Mouse (Mus musculus): ENCODE measurements at regions not wholly inside any gene's neighbourhood (a gene's known extent, or its start where the extent isn't known, plus 50 kb on each side); places are given as distances from the start of the nearest gene placed in this dataset.
A peak's percentile ranks its signal among the peaks of the same experiment; 100 is the strongest.

GRCm38 (mm10) chr17:14610791-14611522 lies 83.1 kb downstream of the Thbs2 start:
- no peak for DNase-seq

- no peak for DNase-seq
Observed at GRCm38 (mm10) chr17:14608845-14609244, 85.2 kb downstream of the Thbs2 start.

GRCm38 (mm10) chr17:14606356-14606989 lies 87.6 kb downstream of the Thbs2 start:
- no peak for DNase-seq

GRCm38 (mm10) chr17:14599681-14600080 lies 94.4 kb downstream of the Thbs2 start:
- no peak for DNase-seq

- DNase-seq: no peak
Observed at GRCm38 (mm10) chr17:14596470-14596869, 97.6 kb downstream of the Thbs2 start.

- DNase-seq: no peak
Observed at GRCm38 (mm10) chr17:14595525-14595924, 98.5 kb downstream of the Thbs2 start.

GRCm38 (mm10) chr17:14588086-14588817 lies 105.8 kb downstream of the Thbs2 start:
- no peak for DNase-seq

GRCm38 (mm10) chr17:14579671-14580070 lies 114.4 kb downstream of the Thbs2 start:
- no peak for DNase-seq

- no peak for DNase-seq
Observed at GRCm38 (mm10) chr17:14578721-14579120, 115.3 kb downstream of the Thbs2 start.

- no peak for DNase-seq
Observed at GRCm38 (mm10) chr17:14578194-14578593, 115.8 kb downstream of the Thbs2 start.

- DNase-seq: no peak
Observed at GRCm38 (mm10) chr17:14576159-14576558, 117.9 kb downstream of the Thbs2 start.

- no peak for DNase-seq
Observed at GRCm38 (mm10) chr17:14571143-14571542, 122.9 kb downstream of the Thbs2 start.

- DNase-seq: peak; percentile 38
Observed at GRCm38 (mm10) chr17:14570266-14570775, 123.7 kb downstream of the Thbs2 start.

- no peak for DNase-seq
Observed at GRCm38 (mm10) chr17:14562191-14562590, 131.8 kb downstream of the Thbs2 start.

- no peak for DNase-seq
Observed at GRCm38 (mm10) chr17:14557214-14557613, 136.8 kb downstream of the Thbs2 start.

- no peak for DNase-seq
Observed at GRCm38 (mm10) chr17:14553195-14553594, 140.8 kb downstream of the Thbs2 start.

GRCm38 (mm10) chr17:14552081-14552480 lies 142.0 kb downstream of the Thbs2 start:
- DNase-seq: no peak

GRCm38 (mm10) chr17:14551610-14552009 lies 142.4 kb downstream of the Thbs2 start:
- no peak for DNase-seq

GRCm38 (mm10) chr17:14545822-14546473 lies 148.1 kb downstream of the Thbs2 start:
- DNase-seq: peak; percentile 62

- DNase-seq: no peak
Observed at GRCm38 (mm10) chr17:14544343-14545002, 149.6 kb downstream of the Thbs2 start.

GRCm38 (mm10) chr17:14541035-14541434 lies 153.0 kb downstream of the Thbs2 start:
- no peak for DNase-seq

- peak; percentile 53 for DNase-seq
Observed at GRCm38 (mm10) chr17:14540269-14540975, 153.6 kb downstream of the Thbs2 start.
